Mouse (Mus musculus): ENCODE results near the gene Gm14459.
"Not testable (repeated sequence)": the region's sequence is repeated elsewhere in the genome, so short reads cannot be mapped to it uniquely, and the experiment has no call there.

Gm14459 gene

GRCm38 (mm10) chrX:8524854-8525253 lies at the start of gene Gm14459:
TSS of gene Gm14459 (minus strand) at chrX:8524954.
- DNase-seq (ENCODE audit: extremely low spot score, low spot score): no peak

GRCm38 (mm10) chrX:8548155-8548554 lies 23.4 kb upstream of the Gm14459 start, which contains the start of gene Ssxb6:
TSS of gene Ssxb6 (minus strand) at chrX:8548255.
- DNase-seq (ENCODE audit: extremely low spot score, low spot score): not testable (repeated sequence)
